Mouse (Mus musculus) ES-Bruce4 (cell line): ENCODE measurements at regions not wholly inside any gene's neighbourhood (a gene's known extent, or its start where the extent isn't known, plus 50 kb on each side); places are given as distances from the start of the nearest gene placed in this dataset.

Source experiments
- CTCF ChIP-seq: IDR thresholded peaks from one replicate; pipeline ENCODE4 v1.8.1; 2011; ENCODE audit warnings: low read depth, low read length
- POLR2A ChIP-seq: IDR thresholded peaks from one replicate; pipeline ENCODE4 v1.8.1; 2011; ENCODE audit warnings: low read length; ENCODE audit not compliant: insufficient read depth

- no peak for TF ChIP-seq CTCF
- no peak for TF ChIP-seq POLR2A
Measured at GRCm38 (mm10) chr2:166426960-166427359, 271.5 kb upstream of the Sulf2 start.
